Mouse (Mus musculus) kidney, adult 18-20 months (tissue): ENCODE data around the gene Flrt2.
A peak's percentile ranks its signal among the peaks of the same experiment; 100 is the strongest.
"Not testable (repeated sequence)": the region's sequence is repeated elsewhere in the genome, so short reads cannot be mapped to it uniquely, and the experiment has no call there.

Experiments
- DNase-seq: peaks from one replicate; pipeline ENCODE4 v3.0.0; 2021

The Flrt2 gene

GRCm38 (mm10) chr12:95691961-95692767 is at the start of gene Flrt2:
Gene Flrt2, plus strand, starts transcription at chr12:95692226.
- no peak for DNase-seq

GRCm38 (mm10) chr12:95642226-95642625 is 49.8 kb upstream of the Flrt2 start:
- no peak for DNase-seq

- not testable (repeated sequence) for DNase-seq
Observed at GRCm38 (mm10) chr12:95647179-95647578, 44.8 kb upstream of the Flrt2 start.

GRCm38 (mm10) chr12:95652172-95653156 is 39.6 kb upstream of the Flrt2 start:
- no peak for DNase-seq

- no peak for DNase-seq
Observed at GRCm38 (mm10) chr12:95656594-95656993, 35.4 kb upstream of the Flrt2 start.

GRCm38 (mm10) chr12:95667296-95667695 is 24.7 kb upstream of the Flrt2 start:
- DNase-seq, result no peak

- DNase-seq, result no peak
Observed at GRCm38 (mm10) chr12:95675711-95676110, 16.3 kb upstream of the Flrt2 start.

GRCm38 (mm10) chr12:95690819-95691218 is 1.2 kb upstream of the Flrt2 start:
- DNase-seq, result no peak

- DNase-seq, result no peak
Observed at GRCm38 (mm10) chr12:95692948-95693650, 1.1 kb downstream of the Flrt2 start.

- DNase-seq, result peak; percentile 48
Observed at GRCm38 (mm10) chr12:95693651-95694471, 1.8 kb downstream of the Flrt2 start.

- no peak for DNase-seq
Observed at GRCm38 (mm10) chr12:95694507-95694906, 2.5 kb downstream of the Flrt2 start.

- peak; percentile 48 for DNase-seq
Observed at GRCm38 (mm10) chr12:95694991-95695833, 3.2 kb downstream of the Flrt2 start.

- DNase-seq, result peak; percentile 43
Observed at GRCm38 (mm10) chr12:95695834-95696521, 4.0 kb downstream of the Flrt2 start.

GRCm38 (mm10) chr12:95696522-95697025 is 4.5 kb downstream of the Flrt2 start:
- no peak for DNase-seq

- no peak for DNase-seq
Observed at GRCm38 (mm10) chr12:95698556-95698955, 6.5 kb downstream of the Flrt2 start.

- no peak for DNase-seq
Observed at GRCm38 (mm10) chr12:95700746-95701145, 8.7 kb downstream of the Flrt2 start.

- no peak for DNase-seq
Observed at GRCm38 (mm10) chr12:95701580-95701979, 9.6 kb downstream of the Flrt2 start.

- no peak for DNase-seq
Observed at GRCm38 (mm10) chr12:95705006-95705405, 13.0 kb downstream of the Flrt2 start.

- DNase-seq, result no peak
Observed at GRCm38 (mm10) chr12:95723265-95723664, 31.2 kb downstream of the Flrt2 start.

- DNase-seq, result no peak
Observed at GRCm38 (mm10) chr12:95734075-95734474, 42.0 kb downstream of the Flrt2 start.
